Mouse (Mus musculus) adipocyte (in vitro differentiated cells): ENCODE data around the gene Olfr402.
"Not testable (repeated sequence)": the region's sequence is repeated elsewhere in the genome, so short reads cannot be mapped to it uniquely, and the experiment has no call there.

Experiments used
- DNase-seq: peaks from one replicate; pipeline ENCODE4 v3.0.0-alpha.2; 2016; ENCODE audit warnings: low spot score

Gene Olfr402

GRCm38 (mm10) chr11:74153229-74153628 lies at the start of gene Olfr402:
TSS of gene Olfr402 (plus strand) at chr11:74153529.
- DNase-seq = no peak

- DNase-seq = no peak
Observed at GRCm38 (mm10) chr11:74105066-74105465, 48.3 kb upstream of the Olfr402 start.

GRCm38 (mm10) chr11:74113412-74113811 lies 39.9 kb upstream of the Olfr402 start, which contains the start of gene Olfr401:
TSS of gene Olfr401 (plus strand) at chr11:74113712.
- DNase-seq = no peak

DNA sequence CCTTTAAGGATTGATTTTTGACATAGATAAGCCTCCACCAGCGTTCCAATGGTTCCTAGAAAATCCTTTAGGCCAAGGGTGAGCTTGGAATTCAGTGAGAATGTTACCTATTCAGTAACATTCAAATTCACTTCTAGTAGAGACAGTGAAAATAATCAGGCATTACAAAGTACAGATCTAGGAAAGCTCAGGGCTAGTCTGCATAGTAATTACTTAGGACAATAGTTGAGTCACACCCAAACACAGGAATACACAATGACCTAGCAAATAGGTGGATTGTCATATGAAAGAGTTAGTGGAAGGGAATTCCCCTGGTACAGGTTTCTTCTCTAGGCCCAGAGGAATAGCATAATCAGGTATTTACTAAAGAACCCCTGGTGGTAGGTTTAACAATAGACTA lies 13.3 kb upstream of the Olfr402 start:
- DNase-seq = not testable (repeated sequence)

DNA sequence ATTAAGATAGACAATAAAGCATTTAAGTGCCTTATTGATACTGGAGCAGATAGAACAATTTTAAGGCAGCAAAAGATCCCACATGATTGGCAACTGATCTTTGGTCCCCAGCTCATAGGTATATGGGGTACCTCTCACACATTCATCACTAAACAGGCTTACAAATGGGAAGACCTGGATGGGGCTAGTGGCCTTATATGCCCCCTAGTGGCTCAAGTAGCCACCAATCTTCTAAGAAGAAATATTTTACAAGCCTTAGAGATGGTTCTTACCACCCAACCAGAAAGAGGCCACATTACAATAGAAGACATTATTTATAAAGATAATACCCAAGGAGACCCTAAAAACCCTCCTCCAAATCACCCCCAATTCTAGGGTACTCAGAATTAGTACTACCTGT lies 7.5 kb upstream of the Olfr402 start:
- DNase-seq = no peak

DNA sequence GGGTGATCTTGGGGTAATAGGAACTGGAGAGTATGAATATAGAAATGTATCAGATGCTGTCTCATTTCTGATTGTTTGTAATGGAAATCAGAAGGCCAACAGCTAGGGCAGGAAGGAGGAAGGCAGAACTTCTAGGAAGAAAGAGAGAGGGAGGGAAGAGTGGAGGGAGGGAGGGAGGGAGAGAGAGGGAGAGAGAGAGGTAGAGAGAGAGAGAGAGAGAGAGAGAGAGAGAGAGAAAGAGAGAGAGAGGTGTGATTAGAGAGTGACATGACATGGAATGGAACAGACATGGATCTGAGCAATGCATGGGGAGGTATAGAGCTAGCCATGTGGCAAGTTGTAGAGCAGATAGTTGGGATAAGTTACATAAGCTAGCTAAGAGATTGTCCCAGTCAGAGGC lies 15.4 kb downstream of the Olfr402 start:
- no peak for DNase-seq

DNA sequence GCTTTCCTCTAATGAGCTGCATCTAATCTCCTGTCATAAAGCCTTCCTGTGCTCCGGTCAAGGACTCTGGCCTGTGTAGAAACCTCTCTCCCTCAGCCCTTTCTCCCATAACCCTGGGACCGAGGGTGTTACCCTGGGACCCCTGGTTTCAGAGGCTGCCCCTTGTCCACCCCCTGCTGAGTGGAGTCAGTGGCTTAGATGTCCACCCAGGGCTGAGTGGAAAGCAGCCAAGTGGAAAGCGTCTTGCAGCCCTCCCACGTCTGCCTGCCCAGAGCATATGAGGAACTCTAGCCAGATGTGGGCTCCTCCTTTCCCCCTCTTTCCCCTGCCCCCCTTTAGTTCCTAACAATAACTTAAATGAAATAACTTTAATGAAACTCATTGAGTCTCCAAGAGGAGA lies 29.8 kb downstream of the Olfr402 start:
- DNase-seq = no peak

DNA sequence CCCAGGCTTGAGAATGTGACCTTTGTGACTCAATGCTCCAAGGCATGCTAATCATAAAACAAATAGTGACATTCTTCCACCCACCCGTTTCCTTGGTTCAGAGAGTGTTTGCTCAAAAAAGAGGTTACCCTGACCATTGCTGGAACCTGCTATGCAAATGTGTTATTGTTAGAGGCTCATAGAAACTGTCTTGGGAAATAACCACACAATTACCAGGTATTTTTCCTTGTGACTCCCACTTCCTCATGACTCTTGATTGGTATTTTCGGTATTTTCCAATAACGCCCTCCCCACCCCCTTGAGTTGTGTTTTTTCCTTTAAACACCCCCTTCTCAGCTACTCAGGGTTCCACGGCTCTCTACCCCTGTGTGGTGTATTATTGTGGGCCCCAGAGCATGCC lies 30.4 kb downstream of the Olfr402 start:
- no peak for DNase-seq

- DNase-seq = no peak
Observed at GRCm38 (mm10) chr11:74185949-74186348, 32.6 kb downstream of the Olfr402 start, which contains the start of gene Olfr403. TSS of gene Olfr403 (plus strand) at chr11:74186249.
